Mouse (Mus musculus): ENCODE data around the gene Thada.

- TF ChIP-seq NRF1 (IDR thresholded peaks at IDR 0.05; ENCODE audit: low read depth, low read length): no peak
- no peak for TF ChIP-seq ZMIZ1 (IDR thresholded peaks at IDR 0.05; ENCODE audit: low read depth, low read length)
Measured at GRCm38 (mm10) chr17:84166135-84166860, 299.7 kb downstream of the Thada start.

All from CH12.LX (cell line).